Mouse (Mus musculus) hindbrain, embryonic 14.5 days (tissue): ENCODE measurements around the gene Prkar1b. TPM values are rescaled to one million over a fixed set of nuclear protein-coding genes. Genes with fewer than 3 reads are reported as not detected.
A peak's percentile ranks its signal among the peaks of the same experiment; 100 is the strongest.

Experiments used
- ATAC-seq: fragments of 200-750 bp; cut with Nextera tagmentation; 2 replicates; pipeline ENCODE4 v1.8.0; 2017; ENCODE audit warnings: moderate number of reproducible peaks, mild to moderate bottlenecking, moderate TSS enrichment, moderate library complexity; ENCODE audit not compliant: low FRiP score
- DNase-seq: peaks from one replicate; pipeline ENCODE4 v3.0.0-alpha.2; 2015; ENCODE audit warnings: low spot score
- H3K27ac ChIP-seq: fragments of 300-500 bp; sonication (generic); 2 replicates; pipeline ENCODE4 v1.5.1; 2014; ENCODE audit warnings: mild to moderate bottlenecking, moderate library complexity
- H3K27me3 ChIP-seq: fragments of 300-500 bp; sonication (generic); 2 replicates; pipeline ENCODE4 v1.6.1; 2014; ENCODE audit warnings: mild to moderate bottlenecking, low read length, mixed read lengths; ENCODE audit not compliant: control insufficient read depth, insufficient read depth
- H3K36me3 ChIP-seq: fragments of 300-500 bp; sonication (generic); replicated peaks from 2 replicates; pipeline ENCODE4 v1.6.1; 2014; ENCODE audit not compliant: control insufficient read depth, insufficient read depth
- H3K4me1 ChIP-seq: fragments of 300-500 bp; sonication (generic); replicated peaks from 2 replicates; pipeline ENCODE4 v1.6.1; 2014; ENCODE audit warnings: antibody characterized with exemption, low read length, mixed read lengths; ENCODE audit not compliant: control insufficient read depth, insufficient read depth
- H3K4me2 ChIP-seq: fragments of 300-500 bp; sonication (generic); replicated peaks from 2 replicates; pipeline ENCODE4 v1.6.1; 2014; ENCODE audit warnings: mild to moderate bottlenecking, moderate library complexity
- H3K4me3 ChIP-seq: fragments of 300-500 bp; sonication (generic); replicated peaks from 2 replicates; pipeline ENCODE4 v1.5.1; 2014; ENCODE audit warnings: mild to moderate bottlenecking, low read length
- H3K9ac ChIP-seq: fragments of 300-500 bp; sonication (generic); 2 replicates; pipeline ENCODE4 v1.6.1; 2014
- H3K9me3 ChIP-seq: fragments of 300-500 bp; sonication (generic); 2 replicates; pipeline ENCODE4 v1.6.1; 2016; ENCODE audit warnings: low read length; ENCODE audit not compliant: control insufficient read depth
- WGBS: fragments of 180-500 bp; shearing (Covaris S2); extraction: QIAGEN DNeasy Blood & Tissue Kit; methylation state at CpG from one replicate; pipeline ENCODE4 v1.1.7; 2014; 5-methylcytosine and 5-hydroxymethylcytosine counted together
- polyA plus RNA-seq: library from polyadenylated mRNA; unstranded; fragments of >200 nt; fragmentation: Nextera tagmentation; extraction: Ambion mirVana; gene quantifications from 2 replicates; pipeline ENCODE4 v1.2.1, GENCODE M21; 2014

Gene Prkar1b
- polyA plus RNA-seq, 1 experiment from 2014 or later, result 215 TPM

GRCm38 (mm10) chr5:139061680-139062079 lies 88.1 kb downstream of the Prkar1b start:
- 67% methylated on average over 5 of the region's 5 CpGs for WGBS
- ATAC-seq (no peak), DNase-seq (no peak)
- Histone ChIP-seq H3K9ac (no peak overlapping the region), H3K27ac (no peak overlapping the region), H3K4me1 (no peaks in the 10 kb centered on the region), H3K9me3 (no peaks in the 10 kb centered on the region), H3K27me3 (no peaks in the 10 kb centered on the region), H3K4me2 (no peak overlapping the region), H3K36me3 (no peaks in the 10 kb centered on the region; the same call in 1 of the 2 replicates), H3K4me3 (no peak overlapping the region)

- H3K27me3 ChIP-seq, result no peaks in the 10 kb centered on the region
- H3K4me3 ChIP-seq, result no peak overlapping the region
- no peak overlapping the region for H3K4me2 ChIP-seq
- 81% methylated on average over 12 of the region's 12 CpGs for WGBS
- H3K9ac ChIP-seq, result no peak overlapping the region
- H3K36me3 ChIP-seq, result no peaks in the 10 kb centered on the region; the same call in 1 of the 2 replicates
- no peak for ATAC-seq
- H3K4me1 ChIP-seq, result no peaks in the 10 kb centered on the region
- H3K27ac ChIP-seq, result no peak overlapping the region
- no peak for DNase-seq
- no peaks in the 10 kb centered on the region for H3K9me3 ChIP-seq
These were observed 89.2 kb downstream of the Prkar1b start for GRCm38 (mm10) chr5:139060460-139061051.

GRCm38 (mm10) chr5:139053176-139053575 lies 96.6 kb downstream of the Prkar1b start:
- no peaks in the 10 kb centered on the region for H3K27me3 ChIP-seq
- no peaks in the 10 kb centered on the region for H3K9me3 ChIP-seq
- ATAC-seq (no peak), DNase-seq (no peak)
- 90% methylated on average over 10 of the region's 10 CpGs for WGBS
- no peak overlapping the region for H3K4me2 ChIP-seq
- H3K9ac ChIP-seq, result no peak overlapping the region
- H3K36me3 ChIP-seq, result peaks cover 21% of the 10 kb centered on the region; the same call in 1 of the 2 replicates
- no peak overlapping the region for H3K4me3 ChIP-seq
- no peak overlapping the region for H3K27ac ChIP-seq
- H3K4me1 ChIP-seq, result no peaks in the 10 kb centered on the region

- 58% methylated on average over 18 of the region's 18 CpGs for WGBS
- Histone ChIP-seq H3K27me3 (no peaks in the 10 kb centered on the region), H3K9me3 (no peaks in the 10 kb centered on the region), H3K27ac (no peak overlapping the region), H3K4me1 (peaks cover 7% of the 10 kb centered on the region; the same call in 1 of the 2 replicates), H3K9ac (no peak overlapping the region), H3K4me3 (no peak overlapping the region), H3K4me2 (no peak overlapping the region), H3K36me3 (peaks cover 23% of the 10 kb centered on the region; the same call in 1 of the 2 replicates)
- ATAC-seq, result peak; percentile 77; the same call in 1 of the 2 replicates
- peak; percentile 43 for DNase-seq
These were observed 98.5 kb downstream of the Prkar1b start for GRCm38 (mm10) chr5:139051276-139051675.

GRCm38 (mm10) chr5:139049367-139049766 lies 100.4 kb downstream of the Prkar1b start:
- 87% methylated on average over 7 of the region's 7 CpGs for WGBS

GRCm38 (mm10) chr5:139047171-139047570 lies 102.6 kb downstream of the Prkar1b start:
- Histone ChIP-seq H3K9me3 (no peaks in the 10 kb centered on the region), H3K36me3 (peaks cover 35% of the 10 kb centered on the region), H3K4me1 (peaks cover 7% of the 10 kb centered on the region; the same call in 1 of the 2 replicates), H3K27me3 (no peaks in the 10 kb centered on the region), H3K4me3 (no peak overlapping the region), H3K9ac (no peak overlapping the region), H3K27ac (no peak overlapping the region), H3K4me2 (no peak overlapping the region)
- no peak for ATAC-seq
- 22% methylated on average over 2 of the region's 2 CpGs for WGBS
- peak; percentile 37 for DNase-seq

More at GRCm38 (mm10) chr5:139049367-139049766, 100.4 kb downstream of the Prkar1b start:
- Histone ChIP-seq H3K27me3 (no peaks in the 10 kb centered on the region), H3K9me3 (no peaks in the 10 kb centered on the region), H3K36me3 (peaks cover 33% of the 10 kb centered on the region; the same call in 1 of the 2 replicates), H3K4me1 (peaks cover 7% of the 10 kb centered on the region; the same call in 1 of the 2 replicates), H3K9ac (no peak overlapping the region), H3K4me2 (no peak overlapping the region), H3K4me3 (no peak overlapping the region), H3K27ac (no peak overlapping the region)
- DNase-seq (no peak), ATAC-seq (no peak)

- peaks cover 40% of the 10 kb centered on the region for H3K36me3 ChIP-seq
- 80% methylated on average over 5 of the region's 5 CpGs for WGBS
- H3K4me3 ChIP-seq, result no peak overlapping the region
These were observed 103.2 kb downstream of the Prkar1b start for GRCm38 (mm10) chr5:139046636-139047035.

GRCm38 (mm10) chr5:139043546-139043945 lies 106.3 kb downstream of the Prkar1b start:
- H3K4me3 ChIP-seq, result no peak overlapping the region
- H3K27ac ChIP-seq, result no peak overlapping the region
- no peaks in the 10 kb centered on the region for H3K27me3 ChIP-seq
- no peak overlapping the region for H3K9ac ChIP-seq
- no peaks in the 10 kb centered on the region for H3K9me3 ChIP-seq
- DNase-seq (no peak), ATAC-seq (no peak)
- no peak overlapping the region for H3K4me2 ChIP-seq
- peaks cover 7% of the 10 kb centered on the region; the same call in 1 of the 2 replicates for H3K4me1 ChIP-seq
- 78% methylated on average over 4 of the region's 4 CpGs for WGBS
- H3K36me3 ChIP-seq, result peaks cover 25% of the 10 kb centered on the region

More at GRCm38 (mm10) chr5:139046636-139047035, 103.2 kb downstream of the Prkar1b start:
- no peaks in the 10 kb centered on the region for H3K27me3 ChIP-seq
- ATAC-seq (no peak), DNase-seq (no peak)
- no peak overlapping the region for H3K9ac ChIP-seq
- H3K27ac ChIP-seq, result no peak overlapping the region
- H3K9me3 ChIP-seq, result no peaks in the 10 kb centered on the region
- peaks cover 7% of the 10 kb centered on the region; the same call in 1 of the 2 replicates for H3K4me1 ChIP-seq
- no peak overlapping the region for H3K4me2 ChIP-seq

- Histone ChIP-seq H3K27me3 (no peaks in the 10 kb centered on the region), H3K9me3 (no peaks in the 10 kb centered on the region), H3K9ac (no peak overlapping the region), H3K27ac (no peak overlapping the region), H3K4me3 (no peak overlapping the region), H3K4me2 (no peak overlapping the region), H3K36me3 (peaks cover 24% of the 10 kb centered on the region), H3K4me1 (peaks cover 6% of the 10 kb centered on the region; the same call in 1 of the 2 replicates)
- DNase-seq, result no peak
- ATAC-seq, result no peak
- 84% methylated on average over 12 of the region's 12 CpGs for WGBS
These were observed 107.5 kb downstream of the Prkar1b start for GRCm38 (mm10) chr5:139042299-139042698.
